Mouse (Mus musculus) liver, embryonic 12.5 days (tissue): ENCODE measurements around the gene Phf5a. TPM values are rescaled to one million over a fixed set of nuclear protein-coding genes. Genes with fewer than 3 reads are reported as not detected.

Source experiments
- ATAC-seq: fragments of 200-750 bp; cut with Nextera tagmentation; 2 replicates; pipeline ENCODE4 v1.8.0; 2017; ENCODE audit warnings: moderate number of reproducible peaks, mild to moderate bottlenecking, moderate library complexity
- H3K27ac ChIP-seq: fragments of 300-500 bp; sonication (generic); 2 replicates; pipeline ENCODE4 v1.5.1; 2016; ENCODE audit warnings: mild to moderate bottlenecking
- H3K27me3 ChIP-seq: fragments of 300-500 bp; sonication (generic); replicated peaks from 2 replicates; pipeline ENCODE4 v1.6.1; 2016; ENCODE audit warnings: mild to moderate bottlenecking, moderate library complexity
- H3K36me3 ChIP-seq: fragments of 300-500 bp; sonication (generic); 2 replicates; pipeline ENCODE4 v1.6.1; 2016; ENCODE audit warnings: mild to moderate bottlenecking, moderate library complexity
- H3K4me1 ChIP-seq: fragments of 300-500 bp; sonication (generic); 2 replicates; pipeline ENCODE4 v1.6.1; 2016
- H3K4me2 ChIP-seq: fragments of 300-500 bp; sonication (generic); 2 replicates; pipeline ENCODE4 v1.6.1; 2016; ENCODE audit warnings: mild to moderate bottlenecking, moderate library complexity
- H3K4me3 ChIP-seq: fragments of 300-500 bp; sonication (generic); 2 replicates; pipeline ENCODE4 v1.5.1; 2016; ENCODE audit warnings: mild to moderate bottlenecking, moderate library complexity
- H3K9ac ChIP-seq: fragments of 300-500 bp; sonication (generic); 2 replicates; pipeline ENCODE4 v1.6.1; 2016; ENCODE audit warnings: mild to moderate bottlenecking, moderate library complexity
- H3K9me3 ChIP-seq: fragments of 300-500 bp; sonication (generic); replicated peaks from 2 replicates; pipeline ENCODE4 v1.6.1; 2016; ENCODE audit warnings: mild to moderate bottlenecking, moderate library complexity
- WGBS: fragments of 180-500 bp; shearing (Covaris S2); methylation state at CpG from one replicate; pipeline ENCODE4 v1.1.7; 2016; ENCODE audit not compliant: insufficient replicate concordance; 5-methylcytosine and 5-hydroxymethylcytosine counted together
- polyA plus RNA-seq: library from polyadenylated mRNA; unstranded; fragments of >200 nt; fragmentation: Nextera tagmentation; extraction: Ambion mirVana; gene quantifications from 2 replicates; pipeline ENCODE4 v1.2.1, GENCODE M21; 2016

Phf5a gene
- polyA plus RNA-seq, 1 experiment from 2014 or later = 145 TPM

DNA sequence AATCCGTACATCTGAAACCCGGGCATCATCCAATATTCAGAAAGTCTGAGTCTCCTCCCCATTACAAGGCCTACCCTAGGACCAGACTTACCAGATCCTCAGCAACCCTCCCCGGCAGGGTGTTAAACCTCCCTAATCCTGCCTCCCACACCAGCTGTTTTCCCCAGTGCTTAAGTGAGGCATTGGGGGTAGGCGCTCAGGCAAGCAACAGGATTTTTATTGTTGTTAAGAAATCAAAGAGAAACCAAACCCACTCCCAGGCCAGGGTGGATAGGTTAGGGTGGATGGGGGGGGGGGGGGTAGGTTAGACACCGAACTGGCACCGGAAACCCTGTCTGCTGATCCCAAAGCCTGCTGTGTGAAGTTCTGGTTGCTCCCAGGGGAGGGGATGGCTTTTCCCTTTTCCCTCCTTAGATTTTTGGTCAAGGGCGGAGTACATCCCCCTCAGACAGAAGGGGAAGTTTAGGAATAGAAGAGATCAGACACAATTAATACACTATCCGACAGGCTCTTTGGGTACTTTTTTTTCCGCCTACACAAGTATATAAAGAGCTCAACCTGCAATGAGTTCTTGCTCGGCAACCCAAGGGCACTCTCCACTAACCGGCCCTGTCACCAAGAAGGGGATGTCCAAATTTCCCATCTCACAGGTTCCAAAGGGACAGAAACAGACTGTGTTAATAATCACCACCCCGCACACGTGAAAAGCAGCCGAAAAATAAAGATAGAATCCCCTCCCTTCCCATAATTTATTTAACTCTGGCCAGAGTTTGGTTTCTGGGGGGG is 14.6 kb downstream of the Phf5a start:
- H3K4me2 ChIP-seq = peak overlapping the region; percentile 89
- no peaks in the 10 kb centered on the region for H3K9me3 ChIP-seq
- H3K9ac ChIP-seq = peak overlapping the region; percentile 92
- peaks cover 65% of the 10 kb centered on the region for H3K4me1 ChIP-seq
- 1% methylated on average over 14 of the region's 14 CpGs for WGBS
- peaks cover 28% of the 10 kb centered on the region for H3K36me3 ChIP-seq
- peak overlapping the region; percentile 92 for H3K27ac ChIP-seq
- peak overlapping the region; percentile 83 for H3K4me3 ChIP-seq
- H3K27me3 ChIP-seq = no peaks in the 10 kb centered on the region
- no peak for ATAC-seq

GRCm38 (mm10) chr15:81856030-81856790 is 15.5 kb downstream of the Phf5a start:
- peak overlapping the region; percentile 83 for H3K4me3 ChIP-seq
- no peaks in the 10 kb centered on the region for H3K9me3 ChIP-seq
- peak overlapping the region; percentile 89 for H3K4me2 ChIP-seq
- H3K9ac ChIP-seq = peak overlapping the region; percentile 92
- H3K36me3 ChIP-seq = peaks cover 38% of the 10 kb centered on the region
- peaks cover 64% of the 10 kb centered on the region for H3K4me1 ChIP-seq
- H3K27ac ChIP-seq = peak overlapping the region; percentile 92
- WGBS = 1% methylated on average over 28 of the region's 28 CpGs
- peak; percentile 90 for ATAC-seq
- H3K27me3 ChIP-seq = no peaks in the 10 kb centered on the region

DNA sequence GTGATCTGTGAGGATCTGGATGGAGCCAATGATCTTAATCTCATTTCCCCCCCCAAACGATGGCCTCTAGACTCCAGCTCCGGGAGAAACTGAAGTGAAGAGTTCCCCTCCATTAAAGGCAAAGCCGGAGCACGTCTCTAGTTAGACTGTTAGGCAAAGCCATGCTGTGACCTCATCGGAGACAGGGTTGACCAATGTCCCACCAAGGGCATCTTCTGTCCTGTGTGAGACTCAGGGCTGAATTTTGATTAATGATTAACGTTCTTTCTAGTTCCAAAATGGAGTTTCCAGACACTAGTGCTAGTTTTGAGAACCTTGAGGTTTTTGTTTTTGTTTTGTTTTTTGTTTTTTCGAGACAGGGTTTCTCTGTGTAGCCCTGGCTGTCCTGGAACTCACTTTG is 18.6 kb downstream of the Phf5a start:
- Histone ChIP-seq H3K4me2 (no peak overlapping the region), H3K4me3 (no peak overlapping the region), H3K4me1 (peaks cover 47% of the 10 kb centered on the region), H3K27me3 (no peaks in the 10 kb centered on the region), H3K9ac (no peak overlapping the region), H3K9me3 (no peaks in the 10 kb centered on the region), H3K36me3 (peaks cover 62% of the 10 kb centered on the region), H3K27ac (peak overlapping the region; percentile 66)
- ATAC-seq = no peak
- WGBS = 69% methylated on average over 7 of the region's 7 CpGs

GRCm38 (mm10) chr15:81852411-81853000 is 19.2 kb downstream of the Phf5a start:
- Histone ChIP-seq H3K4me1 (peaks cover 52% of the 10 kb centered on the region), H3K4me2 (no peak overlapping the region), H3K9ac (no peak overlapping the region), H3K27me3 (no peaks in the 10 kb centered on the region), H3K36me3 (peaks cover 68% of the 10 kb centered on the region), H3K9me3 (no peaks in the 10 kb centered on the region), H3K27ac (peak overlapping the region; percentile 66), H3K4me3 (no peak overlapping the region)
- ATAC-seq = no peak
- 77% methylated on average over 9 of the region's 9 CpGs for WGBS

DNA sequence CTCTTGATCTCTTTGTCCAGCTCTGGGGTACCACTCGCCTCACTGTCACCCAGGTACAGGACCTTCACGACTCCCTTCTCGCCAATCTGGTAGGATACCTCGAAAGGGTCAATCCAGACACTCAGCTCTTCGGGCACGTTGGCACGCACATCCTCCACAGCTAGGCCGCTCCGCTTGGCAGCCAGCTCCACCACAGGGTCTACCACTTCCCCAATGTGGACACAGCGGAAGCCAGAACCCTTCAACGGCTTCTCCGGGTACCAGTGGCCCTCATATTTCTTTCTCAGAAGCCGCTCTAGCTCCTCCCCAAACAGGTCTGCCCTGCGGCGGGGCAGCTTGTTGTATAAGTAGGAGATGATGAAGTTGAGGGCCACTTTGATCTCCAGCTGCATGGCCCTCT is 20.3 kb downstream of the Phf5a start:
- H3K9me3 ChIP-seq = no peaks in the 10 kb centered on the region
- no peak overlapping the region for H3K27ac ChIP-seq
- H3K36me3 ChIP-seq = peaks cover 78% of the 10 kb centered on the region
- H3K9ac ChIP-seq = no peak overlapping the region
- H3K4me1 ChIP-seq = peaks cover 42% of the 10 kb centered on the region
- no peak for ATAC-seq
- H3K4me2 ChIP-seq = no peak overlapping the region
- H3K27me3 ChIP-seq = no peaks in the 10 kb centered on the region
- no peak overlapping the region for H3K4me3 ChIP-seq
- WGBS = 92% methylated on average over 15 of the region's 15 CpGs

GRCm38 (mm10) chr15:81850718-81851117 is 21.0 kb downstream of the Phf5a start:
- H3K9ac ChIP-seq = no peak overlapping the region
- 86% methylated on average over 14 of the region's 14 CpGs for WGBS
- H3K36me3 ChIP-seq = peaks cover 80% of the 10 kb centered on the region

DNA sequence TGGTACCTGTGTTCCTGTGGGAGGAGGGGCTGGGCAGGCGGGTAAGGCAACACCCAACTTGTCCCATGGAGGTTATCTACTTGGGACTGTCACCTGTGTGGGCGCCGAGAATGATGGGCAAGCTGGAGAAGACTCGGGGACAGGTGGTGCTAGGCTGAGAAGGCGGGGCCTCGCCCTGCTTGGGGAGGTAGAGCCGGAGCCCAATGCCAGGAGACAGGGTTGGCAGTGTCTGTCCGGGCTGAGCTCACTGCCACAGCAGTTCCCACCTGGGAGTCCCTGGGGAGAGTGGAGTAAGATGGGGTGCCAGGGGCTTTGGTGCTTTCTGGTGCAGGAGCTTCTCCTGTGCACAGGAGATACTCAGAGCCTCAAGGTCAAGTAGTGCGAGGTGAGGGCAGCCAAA is 22.6 kb downstream of the Phf5a start:
- Histone ChIP-seq H3K27me3 (no peaks in the 10 kb centered on the region), H3K36me3 (peaks cover 72% of the 10 kb centered on the region), H3K4me3 (no peak overlapping the region), H3K4me2 (no peak overlapping the region), H3K9me3 (no peaks in the 10 kb centered on the region), H3K9ac (no peak overlapping the region; the same call in 1 of the 2 replicates), H3K4me1 (peaks cover 33% of the 10 kb centered on the region), H3K27ac (no peak overlapping the region)
- no peak for ATAC-seq
- 77% methylated on average over 9 of the region's 9 CpGs for WGBS

More at GRCm38 (mm10) chr15:81850718-81851117, 21.0 kb downstream of the Phf5a start:
- Histone ChIP-seq H3K27ac (no peak overlapping the region), H3K4me3 (no peak overlapping the region), H3K4me1 (peaks cover 44% of the 10 kb centered on the region), H3K27me3 (no peaks in the 10 kb centered on the region), H3K9me3 (no peaks in the 10 kb centered on the region), H3K4me2 (no peak overlapping the region)
- ATAC-seq = no peak

- Histone ChIP-seq H3K36me3 (peaks cover 64% of the 10 kb centered on the region), H3K27ac (no peak overlapping the region), H3K4me3 (no peak overlapping the region), H3K4me2 (no peak overlapping the region), H3K9ac (no peak overlapping the region), H3K27me3 (no peaks in the 10 kb centered on the region), H3K9me3 (no peaks in the 10 kb centered on the region), H3K4me1 (peaks cover 25% of the 10 kb centered on the region)
- ATAC-seq = peak; percentile 55; the same call in 1 of the 2 replicates
- 41% methylated on average over 7 of the region's 7 CpGs for whole genome bisulfite sequencing
Measured at GRCm38 (mm10) chr15:81848301-81848700, 23.4 kb downstream of the Phf5a start.

DNA sequence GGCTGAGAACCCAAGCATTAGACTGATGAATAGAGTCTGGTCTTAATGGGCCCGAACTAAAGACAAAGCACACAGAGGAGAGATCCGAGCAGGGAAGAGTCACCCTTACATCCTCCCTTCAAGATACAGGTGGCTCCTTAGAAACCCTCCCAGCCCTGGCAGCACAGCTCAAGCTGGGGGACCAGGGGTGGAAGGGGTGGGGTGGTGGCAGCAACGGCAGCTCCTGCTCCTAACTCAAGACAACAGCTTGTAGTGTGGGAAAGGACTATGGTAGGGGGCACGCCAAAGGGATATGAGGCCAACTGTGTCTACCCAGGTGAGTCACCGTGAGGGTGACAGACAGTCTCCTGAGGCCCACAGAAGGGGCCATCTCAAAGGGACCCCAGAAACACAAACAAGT is 23.9 kb downstream of the Phf5a start:
- ATAC-seq = no peak
- no peak overlapping the region for H3K4me3 ChIP-seq
- WGBS = 83% methylated on average over 5 of the region's 5 CpGs
- no peak overlapping the region for H3K9ac ChIP-seq
- no peaks in the 10 kb centered on the region for H3K9me3 ChIP-seq
- H3K27me3 ChIP-seq = no peaks in the 10 kb centered on the region
- H3K4me1 ChIP-seq = peaks cover 22% of the 10 kb centered on the region
- peaks cover 59% of the 10 kb centered on the region for H3K36me3 ChIP-seq
- H3K27ac ChIP-seq = no peak overlapping the region
- H3K4me2 ChIP-seq = no peak overlapping the region

DNA sequence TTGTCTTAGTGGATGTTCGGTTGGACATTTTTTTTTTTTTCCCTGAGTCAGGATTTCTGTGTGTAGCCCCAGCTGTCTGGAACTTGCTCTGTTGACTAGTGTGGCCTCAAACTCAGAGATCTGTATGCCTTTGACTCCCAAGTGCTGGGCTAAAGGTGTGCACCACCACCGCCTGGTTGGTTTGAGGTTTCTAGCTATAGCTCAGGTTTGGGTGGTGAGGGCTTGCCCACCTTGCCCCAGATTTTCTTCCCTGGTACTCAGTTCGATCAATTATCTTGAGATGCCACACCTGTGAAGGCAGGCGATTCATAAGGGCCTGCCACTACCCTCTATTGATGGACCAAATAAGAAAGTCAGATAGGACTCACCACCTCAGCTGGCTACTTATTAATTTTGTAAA is 24.6 kb downstream of the Phf5a start:
- Histone ChIP-seq H3K4me3 (no peak overlapping the region), H3K27me3 (no peaks in the 10 kb centered on the region), H3K36me3 (peaks cover 52% of the 10 kb centered on the region), H3K4me1 (peaks cover 15% of the 10 kb centered on the region), H3K9me3 (no peaks in the 10 kb centered on the region), H3K9ac (no peak overlapping the region), H3K4me2 (no peak overlapping the region), H3K27ac (no peak overlapping the region)
- no peak for ATAC-seq
- 69% methylated on average over 4 of the region's 4 CpGs for WGBS

GRCm38 (mm10) chr15:81846755-81847154 is 25.0 kb downstream of the Phf5a start:
- Histone ChIP-seq H3K9me3 (no peaks in the 10 kb centered on the region), H3K4me2 (no peak overlapping the region), H3K4me1 (peaks cover 14% of the 10 kb centered on the region), H3K4me3 (no peak overlapping the region), H3K9ac (no peak overlapping the region), H3K36me3 (peaks cover 48% of the 10 kb centered on the region), H3K27ac (no peak overlapping the region), H3K27me3 (no peaks in the 10 kb centered on the region)
- WGBS = 78% methylated on average over 9 of the region's 9 CpGs
- no peak for ATAC-seq

- H3K9ac ChIP-seq = no peak overlapping the region
- H3K27ac ChIP-seq = 0 out of 2 replicates have a peak overlapping the region, but pooled peaks have one; percentile 39
Measured at GRCm38 (mm10) chr15:81845724-81846123, 26.0 kb downstream of the Phf5a start.

More at GRCm38 (mm10) chr15:81845724-81846123, 26.0 kb downstream of the Phf5a start:
- no peak; the same call in 1 of the 2 replicates for ATAC-seq
- Histone ChIP-seq H3K4me3 (no peak overlapping the region), H3K9me3 (no peaks in the 10 kb centered on the region), H3K4me2 (no peak overlapping the region), H3K36me3 (peaks cover 38% of the 10 kb centered on the region), H3K27me3 (no peaks in the 10 kb centered on the region), H3K4me1 (peaks cover 14% of the 10 kb centered on the region)
- WGBS = 42% methylated on average over 4 of the region's 4 CpGs
